Mouse (Mus musculus): ENCODE measurements at regions not wholly inside any gene's neighbourhood (a gene's known extent, or its start where the extent isn't known, plus 50 kb on each side); places are given as distances from the start of the nearest gene placed in this dataset.

- no peak for DNase-seq (ENCODE audit: extremely low spot score in 1 of 2, low spot score in 1 of 2)
Measured at GRCm38 (mm10) chr8:116452806-116453205, 52.0 kb upstream of the Dynlrb2 start.

DNA sequence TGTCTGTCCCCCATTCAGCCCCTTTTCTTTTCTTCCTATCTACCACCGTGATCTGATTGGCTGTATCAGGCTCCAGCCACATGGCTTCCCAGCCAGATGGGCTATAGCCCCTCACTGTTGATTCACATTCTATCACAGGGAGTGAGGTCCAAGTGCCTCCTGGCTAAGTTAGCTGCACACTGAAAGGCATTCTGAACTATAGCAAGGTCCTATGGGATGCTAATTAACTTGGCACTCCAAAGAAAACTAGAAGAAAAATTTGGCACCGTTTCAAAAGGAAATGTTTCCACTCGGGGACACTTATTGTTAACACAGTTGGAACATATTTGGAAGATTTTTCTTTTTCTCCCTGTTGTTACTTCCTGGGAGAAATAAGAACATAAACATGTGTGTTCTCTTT lies 53.4 kb upstream of the Dynlrb2 start:
- DNase-seq (ENCODE audit: extremely low spot score in 1 of 2, low spot score in 1 of 2) = no peak

GRCm38 (mm10) chr8:116447452-116447851 lies 57.3 kb upstream of the Dynlrb2 start:
- DNase-seq (ENCODE audit: extremely low spot score in 1 of 2, low spot score in 1 of 2) = no peak

DNA sequence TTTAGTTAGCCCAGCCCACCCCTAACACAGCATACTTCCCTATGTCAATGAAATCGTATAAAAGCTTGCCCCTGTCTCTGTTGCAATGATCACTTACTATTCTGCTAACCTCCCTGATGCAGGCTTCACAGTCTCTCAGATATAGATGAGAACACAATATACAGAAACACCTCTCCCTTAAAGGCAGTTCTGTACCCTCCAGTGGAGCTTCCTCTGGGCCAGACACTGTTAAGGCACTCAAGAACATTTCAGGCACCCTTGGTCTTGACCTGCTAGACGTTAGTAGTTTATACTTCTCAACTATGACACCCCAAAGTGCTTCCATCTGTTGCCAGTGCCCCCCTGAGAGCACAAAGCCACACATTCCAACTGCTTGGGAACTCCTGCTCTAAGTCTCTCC lies 61.9 kb upstream of the Dynlrb2 start:
- DNase-seq (ENCODE audit: extremely low spot score in 1 of 2, low spot score in 1 of 2) = no peak

DNA sequence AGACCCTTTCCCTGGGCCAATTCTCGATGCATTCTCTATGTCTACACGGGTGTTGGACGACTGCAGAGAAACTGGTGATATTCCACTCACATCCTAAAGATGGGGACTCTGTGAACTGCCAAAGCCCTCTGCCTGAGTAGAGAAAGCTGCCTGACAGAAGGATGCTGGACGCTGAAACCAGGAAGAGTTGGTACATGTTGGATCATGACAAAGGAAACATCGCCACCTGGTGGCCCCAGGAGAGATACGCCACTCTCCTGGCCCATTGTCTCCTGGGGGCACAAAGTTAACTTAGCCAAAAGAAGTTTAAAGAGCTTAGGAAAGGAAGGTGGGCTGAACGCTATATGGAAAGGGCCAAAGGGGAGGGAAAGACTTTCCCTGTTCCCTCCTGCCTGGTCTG lies 65.9 kb upstream of the Dynlrb2 start:
- DNase-seq (ENCODE audit: extremely low spot score in 1 of 2, low spot score in 1 of 2) = peak; percentile 54 to 81

DNA sequence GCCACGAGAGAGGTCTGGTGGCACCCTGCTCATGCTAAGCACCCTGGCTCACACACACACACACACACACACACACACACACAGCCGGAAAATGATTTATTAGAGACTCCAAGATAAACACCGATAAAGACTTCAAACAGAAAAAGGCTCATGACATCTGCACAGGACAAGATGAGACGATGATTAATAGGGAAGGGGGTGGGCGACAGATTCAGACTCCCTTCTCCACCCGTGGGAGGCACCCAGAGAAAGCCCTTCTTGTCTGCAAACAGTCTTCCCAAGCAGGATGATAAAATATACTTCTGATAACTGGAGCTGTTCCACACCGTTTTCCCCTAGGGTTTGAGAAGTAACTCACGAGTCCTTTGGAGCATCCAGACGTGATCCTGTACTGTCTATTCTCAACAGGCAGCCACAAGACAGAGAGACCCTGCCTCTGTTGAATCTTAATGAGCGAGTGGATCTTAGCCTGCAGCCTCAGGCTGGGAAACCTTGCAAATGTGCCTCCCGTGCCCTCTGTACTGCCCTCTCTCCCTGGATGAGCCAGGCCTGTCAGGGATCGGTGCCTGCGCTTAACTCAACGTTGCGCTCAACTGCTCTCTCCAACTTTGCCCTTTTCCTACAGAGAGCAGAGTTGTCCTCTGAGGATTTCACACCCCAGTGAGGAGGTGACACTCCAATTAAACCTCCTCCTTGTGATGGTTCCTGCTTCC lies 69.3 kb upstream of the Dynlrb2 start:
- no peak for DNase-seq (ENCODE audit: extremely low spot score in 1 of 2, low spot score in 1 of 2)

DNA sequence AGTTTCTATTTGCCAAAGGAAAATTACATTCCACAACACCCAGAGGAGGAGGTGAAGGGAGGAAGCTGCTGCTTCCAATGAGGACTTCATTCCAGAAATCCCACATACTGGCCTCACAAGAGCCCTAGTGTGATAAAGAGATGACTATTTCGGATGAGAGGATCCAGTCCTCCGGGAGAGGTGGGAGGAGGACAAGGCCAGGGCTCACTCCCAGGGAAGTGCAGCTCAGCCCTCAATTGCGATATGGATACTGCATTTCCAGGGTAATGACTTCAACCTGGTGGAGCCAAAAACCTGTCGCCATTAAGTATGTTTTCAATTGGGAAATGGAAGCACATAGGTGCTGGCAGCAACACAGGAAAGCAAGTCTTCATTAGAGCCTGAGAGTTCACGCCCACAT lies 74.7 kb upstream of the Dynlrb2 start:
- DNase-seq (ENCODE audit: extremely low spot score in 1 of 2, low spot score in 1 of 2) = no peak

- no peak for DNase-seq (ENCODE audit: extremely low spot score in 1 of 2, low spot score in 1 of 2)
Measured at GRCm38 (mm10) chr8:116429649-116430048, 75.1 kb upstream of the Dynlrb2 start.

- no peak for DNase-seq (ENCODE audit: extremely low spot score in 1 of 2, low spot score in 1 of 2)
Measured at GRCm38 (mm10) chr8:116422826-116423225, 81.9 kb upstream of the Dynlrb2 start.

DNA sequence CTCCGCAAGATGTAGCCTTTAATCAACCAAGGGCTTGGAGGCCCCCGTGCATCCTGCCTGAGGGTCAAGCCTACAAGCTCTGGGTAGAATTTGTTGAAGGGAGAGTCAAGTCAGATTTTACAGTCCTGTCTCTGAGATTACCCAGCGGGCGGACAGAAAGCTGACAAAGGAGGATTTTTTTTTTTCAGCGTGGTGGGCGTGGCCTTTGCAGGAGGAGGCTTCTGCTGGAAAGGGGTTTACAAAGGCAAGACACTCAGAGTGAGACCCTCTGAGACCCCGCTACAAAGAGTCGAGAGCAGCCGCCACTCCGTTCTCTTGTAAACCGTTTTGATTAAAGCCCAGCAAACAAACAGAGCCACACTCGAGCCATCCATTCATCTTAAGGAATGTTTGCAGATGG lies 92.1 kb upstream of the Dynlrb2 start:
- DNase-seq (ENCODE audit: extremely low spot score in 1 of 2, low spot score in 1 of 2) = no peak

DNA sequence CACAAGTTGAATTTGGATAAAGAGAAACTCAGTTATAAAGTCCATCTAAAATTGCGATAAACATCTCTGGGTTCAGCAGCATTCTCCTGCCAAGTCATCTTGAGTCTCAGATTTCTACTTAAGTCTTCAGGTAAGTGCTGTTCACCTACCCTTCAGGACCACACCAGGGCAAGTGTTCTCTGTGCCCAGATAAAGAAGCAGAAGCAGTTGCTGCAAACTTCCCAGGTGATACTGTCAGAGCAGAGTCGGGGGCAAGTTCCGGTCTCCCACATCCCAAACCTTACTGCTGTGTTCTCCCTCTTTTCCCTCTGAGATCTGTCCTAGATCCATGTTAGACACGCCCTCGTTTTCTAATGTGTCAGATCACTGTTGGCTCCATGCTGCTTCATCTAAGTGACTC lies 94.7 kb upstream of the Dynlrb2 start:
- DNase-seq (ENCODE audit: extremely low spot score in 1 of 2, low spot score in 1 of 2) = no peak

GRCm38 (mm10) chr8:116409011-116409410 lies 95.8 kb upstream of the Dynlrb2 start:
- DNase-seq (ENCODE audit: extremely low spot score in 1 of 2, low spot score in 1 of 2) = no peak

DNA sequence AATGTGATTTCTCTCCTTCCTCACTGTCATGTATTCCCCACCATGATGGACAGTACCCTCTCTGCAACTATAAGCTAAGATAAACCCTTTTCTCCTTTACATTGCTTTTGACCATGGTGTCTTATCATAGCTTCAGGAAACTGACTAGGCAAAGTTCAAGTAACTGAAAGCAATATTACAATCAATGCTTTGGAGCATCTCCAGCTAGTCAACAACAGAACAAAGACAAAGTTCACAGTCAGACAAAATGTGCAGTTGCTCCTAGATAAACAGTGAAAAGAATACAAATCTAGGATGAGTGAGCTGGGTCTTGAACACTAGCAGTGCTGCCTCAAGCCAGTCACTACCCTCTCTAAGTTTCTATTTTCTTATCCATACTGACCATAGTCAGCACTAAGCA lies 100.2 kb upstream of the Dynlrb2 start:
- DNase-seq (ENCODE audit: extremely low spot score in 1 of 2, low spot score in 1 of 2) = no peak

DNA sequence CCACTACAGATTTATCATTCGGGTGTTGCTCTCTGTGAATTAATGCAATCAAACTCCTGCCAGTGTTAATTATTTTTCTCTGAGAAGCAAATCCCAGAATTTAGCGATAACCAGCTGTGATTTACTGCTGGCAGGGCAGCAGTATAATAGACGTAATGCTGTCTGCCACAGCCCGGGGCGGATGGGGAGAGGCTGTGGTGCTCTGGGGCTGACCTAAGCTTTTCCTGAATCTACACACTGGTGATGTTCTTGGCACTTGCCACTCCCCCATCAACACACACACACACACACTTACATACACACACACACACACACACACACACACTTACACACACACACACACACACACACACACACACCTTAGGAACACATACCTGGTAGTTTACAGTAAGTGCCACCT lies 101.4 kb upstream of the Dynlrb2 start:
- no peak for DNase-seq (ENCODE audit: extremely low spot score in 1 of 2, low spot score in 1 of 2)

- no peak for DNase-seq (ENCODE audit: extremely low spot score in 1 of 2, low spot score in 1 of 2)
Measured at GRCm38 (mm10) chr8:116399452-116399851, 105.3 kb upstream of the Dynlrb2 start.

- DNase-seq (ENCODE audit: extremely low spot score in 1 of 2, low spot score in 1 of 2) = no peak
Measured at GRCm38 (mm10) chr8:116398565-116399205, 106.1 kb upstream of the Dynlrb2 start.

DNA sequence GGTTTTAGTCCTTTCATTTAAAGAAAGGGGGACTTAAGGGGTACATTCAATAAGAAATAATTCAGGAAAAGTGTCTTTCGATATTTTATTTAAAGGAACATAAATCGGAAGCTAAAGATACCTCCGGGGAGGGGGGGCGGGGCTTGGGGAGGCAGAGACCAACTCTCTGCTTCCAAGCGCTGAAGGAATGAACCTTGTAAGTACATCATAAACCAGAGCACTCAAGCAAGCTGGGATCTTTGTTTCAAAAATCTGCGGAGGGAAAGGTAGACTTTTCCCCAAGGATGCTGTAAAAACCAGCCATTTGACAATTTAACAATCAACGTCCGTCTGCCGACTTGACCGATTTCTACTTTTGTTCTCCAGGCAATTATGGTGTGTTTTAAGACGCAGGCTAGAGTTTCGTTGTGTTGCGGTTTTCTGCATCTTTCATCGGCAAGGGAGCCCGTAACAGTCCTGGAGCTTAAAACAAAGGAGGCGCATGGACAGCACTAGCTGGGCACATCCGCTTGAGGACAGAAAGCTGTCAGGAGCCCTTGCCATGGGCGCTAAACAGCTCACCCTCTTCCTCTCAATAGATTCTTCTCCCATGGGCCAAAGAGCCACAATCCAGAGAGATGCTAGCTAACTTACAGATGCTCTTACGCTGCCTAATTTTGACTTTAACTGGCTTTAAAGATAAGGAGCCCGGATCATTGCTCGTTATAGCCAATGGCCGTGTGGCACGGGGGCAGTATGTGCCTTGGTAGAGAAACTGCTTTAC lies 119.4 kb upstream of the Dynlrb2 start:
- DNase-seq (ENCODE audit: extremely low spot score in 1 of 2, low spot score in 1 of 2) = no peak

DNA sequence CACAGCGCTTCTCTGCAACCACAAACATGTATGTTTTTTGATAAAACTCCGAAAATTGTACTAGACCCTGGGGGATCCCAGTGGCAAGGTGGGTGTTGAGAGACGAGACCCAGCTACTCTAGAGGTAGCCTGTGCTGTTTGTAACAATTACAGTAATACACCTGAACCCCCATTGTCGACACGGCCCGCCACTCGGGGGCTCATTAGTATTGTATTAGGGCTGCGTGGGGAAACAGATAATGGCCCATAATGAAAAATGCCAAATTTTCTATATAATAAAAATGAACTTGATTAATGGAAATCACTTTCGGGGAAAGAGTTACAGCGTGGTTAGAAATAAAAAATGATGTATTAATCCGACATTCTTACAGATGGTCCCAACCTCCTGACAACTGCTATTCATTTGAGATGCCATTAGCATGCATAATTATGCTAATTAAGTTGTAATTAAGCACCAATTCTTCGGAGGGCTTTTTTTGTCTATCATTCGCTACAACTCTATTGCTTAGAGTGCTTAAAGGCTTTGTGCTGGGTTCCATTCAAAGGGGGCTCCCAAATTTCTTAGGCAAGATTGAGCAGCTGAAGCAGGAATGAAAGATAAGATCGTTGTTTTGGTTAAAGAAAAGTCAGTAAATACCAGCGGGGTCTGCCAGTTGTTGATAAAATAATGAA lies 120.2 kb upstream of the Dynlrb2 start:
- no peak for DNase-seq (ENCODE audit: extremely low spot score in 1 of 2, low spot score in 1 of 2)

DNA sequence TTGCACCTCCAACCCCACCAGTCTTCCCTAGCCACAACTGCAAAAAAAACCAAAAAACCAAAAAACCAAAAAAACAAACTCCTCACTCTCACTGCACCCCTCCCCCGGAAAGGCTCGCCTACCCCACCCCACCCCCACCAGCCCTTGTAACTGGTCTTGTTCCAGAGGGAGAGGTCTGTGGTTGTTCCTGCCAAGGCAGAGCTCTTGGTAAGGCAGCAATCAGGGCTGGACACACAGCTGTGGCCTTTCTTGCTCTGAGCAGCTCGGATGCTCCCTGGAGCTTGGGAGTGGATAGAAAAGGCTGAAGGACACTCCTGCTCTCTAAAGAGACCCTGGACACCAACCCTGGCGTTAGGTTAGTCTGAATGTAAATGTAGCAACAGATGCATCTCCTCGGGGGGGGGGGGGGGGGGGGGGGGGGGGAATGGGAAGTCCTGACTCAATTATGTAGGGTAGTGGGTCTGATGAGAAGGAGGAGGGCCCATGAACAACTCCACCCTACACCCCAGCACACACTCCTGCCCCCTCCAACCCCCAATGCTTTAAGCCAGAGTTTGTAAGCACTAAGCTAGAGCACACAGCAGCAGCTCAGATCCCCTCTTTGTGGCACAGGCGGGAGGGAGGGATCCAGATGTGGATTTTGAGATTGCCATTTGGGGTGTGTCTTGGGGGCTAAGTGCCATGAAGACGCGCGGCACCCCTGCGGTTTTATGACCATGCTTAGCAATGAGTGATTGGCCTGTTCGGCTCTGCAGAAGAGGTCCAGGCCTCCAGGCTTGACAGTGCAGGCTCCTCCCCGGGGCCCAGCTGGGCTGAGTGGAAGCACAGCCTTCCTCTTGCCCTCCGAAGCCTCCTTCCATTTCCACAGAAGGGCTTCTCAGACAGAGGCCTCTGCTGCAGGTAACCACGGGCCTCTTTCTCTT lies 121.0 kb upstream of the Dynlrb2 start:
- no peak for DNase-seq (ENCODE audit: extremely low spot score in 1 of 2, low spot score in 1 of 2)

GRCm38 (mm10) chr8:116383036-116383435 lies 121.7 kb upstream of the Dynlrb2 start:
- DNase-seq (ENCODE audit: extremely low spot score in 1 of 2, low spot score in 1 of 2) = no peak
